Mouse (Mus musculus) WW6 (cell line): ENCODE measurements around the gene Arrb1.

Source experiments
- DNase-seq: peaks from one replicate; pipeline ENCODE4 v3.0.0-alpha.2; 2013; ENCODE audit warnings: low read depth, low spot score

Arrb1 gene

DNA sequence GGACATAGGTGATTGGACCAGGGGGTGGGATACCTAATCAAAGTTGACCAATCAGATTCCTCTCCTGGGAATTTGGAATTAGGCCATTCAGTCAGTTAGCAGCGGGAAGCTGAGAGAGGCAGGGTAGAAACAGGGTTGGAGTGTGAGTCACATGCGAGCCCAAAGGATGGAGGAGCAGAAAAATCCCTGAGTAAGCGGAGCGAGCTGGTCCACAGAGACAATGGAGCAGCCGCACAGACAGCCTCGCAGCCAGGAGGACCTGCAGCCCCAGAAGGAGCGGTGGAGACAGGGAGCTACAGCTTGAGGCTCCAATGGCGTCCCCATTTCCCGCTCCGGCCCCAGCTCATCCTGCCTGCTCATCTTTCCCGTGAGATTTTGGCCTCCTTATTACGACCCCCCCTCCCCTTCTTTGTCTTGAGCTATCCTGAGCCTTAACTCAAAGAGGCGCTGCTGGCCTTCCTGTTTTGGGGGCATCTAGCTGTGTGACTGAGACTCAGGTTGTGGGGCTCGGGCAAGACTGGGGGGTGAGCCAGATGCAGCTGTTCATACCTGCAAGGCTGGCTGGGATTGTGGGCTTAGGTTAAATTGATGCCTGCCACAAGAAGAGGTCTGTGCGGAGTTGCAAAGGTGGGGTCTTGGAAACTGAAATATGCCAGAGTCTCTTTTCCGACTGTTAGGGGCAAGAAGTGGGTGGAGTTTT is 44.4 kb downstream of the Arrb1 start:
- no peak for DNase-seq

GRCm38 (mm10) chr7:99580247-99580646 is 45.0 kb downstream of the Arrb1 start:
- DNase-seq = no peak

- DNase-seq = no peak
Observed at GRCm38 (mm10) chr7:99582306-99582705, 47.0 kb downstream of the Arrb1 start.

GRCm38 (mm10) chr7:99582867-99583266 is 47.6 kb downstream of the Arrb1 start:
- no peak for DNase-seq

DNA sequence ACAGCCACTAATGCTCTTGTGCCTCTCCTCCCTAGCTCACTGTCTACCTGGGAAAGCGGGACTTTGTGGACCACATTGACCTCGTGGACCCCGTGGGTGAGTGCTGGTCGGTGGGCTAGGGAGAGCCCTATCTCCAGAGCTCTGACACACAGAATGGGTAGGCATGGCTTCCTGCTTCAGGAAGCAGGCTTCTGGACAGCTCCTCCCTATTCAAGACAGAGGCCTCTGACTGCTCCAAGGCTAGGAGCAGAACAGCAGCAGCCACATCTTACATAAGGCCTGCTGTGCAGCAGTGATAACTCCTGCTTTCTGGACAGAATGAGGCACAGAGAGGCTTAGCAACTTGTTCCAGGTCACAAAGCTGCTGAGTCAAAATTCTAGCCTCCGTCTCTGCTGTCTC is 48.4 kb downstream of the Arrb1 start:
- no peak for DNase-seq

- no peak for DNase-seq
Observed at GRCm38 (mm10) chr7:99585976-99586375, 50.7 kb downstream of the Arrb1 start.

- no peak for DNase-seq
Observed at GRCm38 (mm10) chr7:99590064-99590463, 54.8 kb downstream of the Arrb1 start.

GRCm38 (mm10) chr7:99590646-99591045 is 55.4 kb downstream of the Arrb1 start:
- DNase-seq = no peak

- no peak for DNase-seq
Observed at GRCm38 (mm10) chr7:99592669-99593068, 57.4 kb downstream of the Arrb1 start.

- no peak for DNase-seq
Observed at GRCm38 (mm10) chr7:99593868-99594803, 58.9 kb downstream of the Arrb1 start.

DNA sequence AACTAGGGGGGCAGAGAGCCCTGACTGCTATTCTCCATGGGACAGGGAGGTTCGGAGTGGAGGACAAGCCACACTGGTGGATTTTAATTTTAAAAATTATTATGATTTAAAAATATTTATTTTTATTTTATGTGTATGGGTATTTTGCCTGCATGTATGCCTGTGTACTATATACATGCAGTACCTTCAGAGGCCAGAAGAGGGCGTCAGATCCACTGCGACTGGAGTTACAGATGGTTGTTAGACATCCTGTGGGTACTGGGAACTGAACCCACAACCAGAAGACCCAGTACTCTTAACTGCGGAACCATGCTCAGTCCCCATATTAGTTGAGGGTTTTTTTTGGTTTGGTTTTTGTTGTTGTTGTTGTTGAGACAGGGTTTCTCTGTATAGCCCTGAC is 63.5 kb downstream of the Arrb1 start:
- DNase-seq = no peak

DNA sequence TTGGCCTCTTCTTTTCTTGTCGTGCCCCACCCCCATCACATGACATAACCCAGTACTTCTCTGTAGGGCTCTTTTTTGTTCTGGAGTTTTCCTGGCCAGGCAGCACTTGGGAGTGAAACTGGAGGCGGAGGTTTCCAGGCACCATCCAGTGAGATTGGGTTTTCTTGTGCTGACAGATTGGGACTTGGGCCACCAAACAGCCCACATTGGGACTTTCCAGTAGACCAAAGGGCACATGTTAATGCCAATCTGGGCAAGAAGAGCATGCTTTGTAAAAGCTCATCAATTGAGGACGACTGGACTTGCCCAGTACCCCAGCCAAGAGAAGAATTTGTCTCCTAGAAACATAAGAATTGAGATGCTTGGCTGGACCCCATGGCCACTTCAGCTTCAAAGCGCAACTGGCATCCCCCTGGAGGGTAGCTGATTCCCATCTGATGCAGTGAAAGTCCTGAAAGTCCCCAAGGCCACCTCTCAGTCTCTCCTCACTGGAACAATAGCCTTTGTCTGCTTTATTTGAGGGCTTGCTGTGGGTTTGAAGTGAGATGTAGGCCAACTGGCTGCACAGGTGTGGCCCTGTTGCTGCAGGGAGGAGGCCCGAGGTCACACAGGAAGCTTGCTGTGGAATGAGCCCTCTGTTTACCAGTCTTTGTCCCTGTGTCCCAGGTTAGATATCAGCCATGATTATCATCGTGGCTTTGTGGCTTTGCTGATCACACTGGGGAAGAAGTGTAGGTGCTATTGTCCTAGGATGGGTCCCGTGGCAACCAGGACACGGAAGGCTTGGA is 68.8 kb downstream of the Arrb1 start:
- DNase-seq = no peak

- no peak for DNase-seq
Observed at GRCm38 (mm10) chr7:99605058-99605457, 69.8 kb downstream of the Arrb1 start.

DNA sequence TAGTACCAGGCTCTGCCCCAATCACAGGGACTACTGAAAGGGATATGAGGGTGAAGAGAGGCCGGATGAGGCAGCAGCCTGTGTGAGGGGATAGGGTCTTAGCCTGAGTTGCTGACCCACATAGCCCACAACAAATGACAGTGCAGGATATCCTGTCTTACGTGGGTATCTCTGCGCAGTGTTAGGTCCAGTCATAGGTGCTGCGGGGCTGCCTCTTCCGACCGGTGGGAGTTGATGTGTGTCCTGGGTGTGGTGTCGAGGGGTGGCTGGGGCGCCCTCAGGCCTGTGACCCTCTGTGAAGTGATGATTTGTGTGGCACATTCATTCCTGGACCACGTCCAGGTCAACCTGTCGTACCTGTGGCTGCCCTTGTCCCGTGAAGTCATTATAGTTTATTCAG is 71.0 kb downstream of the Arrb1 start:
- DNase-seq = no peak

DNA sequence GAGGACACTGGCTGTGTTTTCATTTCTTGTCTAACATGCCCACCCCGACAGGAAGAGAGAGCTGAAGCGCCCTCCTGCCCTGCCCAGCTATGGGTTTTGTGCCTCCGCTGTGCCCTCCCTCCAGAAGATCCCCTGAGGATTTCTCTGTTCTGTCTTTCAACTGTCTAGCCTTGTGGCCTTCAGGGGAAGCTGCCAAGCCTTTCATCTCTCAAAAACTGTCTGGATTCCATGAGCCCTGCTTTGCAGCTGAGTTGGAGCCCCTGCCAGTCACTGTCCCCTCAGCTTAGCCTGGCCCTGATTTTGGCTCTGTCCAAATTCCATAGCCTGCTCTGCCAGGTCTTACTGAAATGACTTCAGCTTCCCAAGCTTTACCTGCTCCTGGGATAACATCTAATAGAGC is 71.5 kb downstream of the Arrb1 start:
- no peak for DNase-seq

- no peak for DNase-seq
Observed at GRCm38 (mm10) chr7:99607632-99608031, 72.4 kb downstream of the Arrb1 start.

- no peak for DNase-seq
Observed at GRCm38 (mm10) chr7:99618264-99618663, 83.0 kb downstream of the Arrb1 start.

GRCm38 (mm10) chr7:99618860-99619259 is 83.6 kb downstream of the Arrb1 start:
- DNase-seq = no peak

- peak; percentile 77 for DNase-seq
Observed at GRCm38 (mm10) chr7:99625722-99626375, 90.6 kb downstream of the Arrb1 start.

DNA sequence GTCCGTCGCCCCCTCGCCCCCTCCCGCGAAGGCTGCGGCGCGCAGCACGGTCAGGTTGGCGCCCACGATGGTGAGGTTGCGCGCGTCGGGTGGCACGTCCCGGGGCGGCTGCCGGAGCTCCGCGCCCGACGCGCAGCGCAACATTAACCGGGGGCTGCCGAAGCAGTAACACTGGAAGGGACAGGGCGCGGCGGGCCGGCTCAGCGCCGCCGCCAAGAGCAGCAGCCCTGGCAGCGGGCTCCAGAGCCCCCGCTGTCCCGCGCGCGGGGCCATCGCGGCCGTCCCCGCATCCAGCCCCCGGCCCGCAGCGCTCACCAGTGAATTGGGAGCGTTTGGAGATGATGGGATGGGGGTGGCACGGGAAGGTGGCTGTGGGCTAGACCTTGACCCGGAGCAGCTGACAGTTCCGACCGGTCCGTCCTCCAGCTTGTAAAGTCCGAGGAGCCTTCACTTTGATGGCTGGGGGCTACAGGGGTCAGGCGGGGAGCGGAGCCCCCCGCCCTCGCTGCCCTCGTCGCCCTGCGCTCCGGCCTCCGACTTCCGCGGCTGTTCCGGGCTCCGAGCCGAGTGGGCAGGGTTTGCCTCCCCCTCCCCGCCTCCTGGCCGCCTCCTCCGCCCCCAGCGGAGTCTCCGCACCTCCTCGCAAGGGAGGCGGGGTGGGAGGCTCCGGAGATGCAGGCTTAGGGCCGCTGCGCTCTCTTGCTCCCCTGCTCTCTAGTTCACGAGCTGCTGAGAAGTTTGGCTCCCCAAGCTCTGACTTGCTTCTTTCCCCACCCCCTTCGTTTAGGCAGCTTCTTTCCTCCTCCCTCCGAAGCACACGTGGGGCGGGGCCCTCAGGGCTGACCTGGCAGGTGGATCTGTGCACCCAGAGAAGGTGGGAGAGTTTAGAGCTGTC is 91.4 kb downstream of the Arrb1 start, which contains the start of gene Tpbgl:
TSS of gene Tpbgl (minus strand) at position 728 of the 895 bp plus-strand sequence.
- DNase-seq = no peak
